10 mouse cellular contexts compared by ENCODE assay signal in the genomic region with DNA sequence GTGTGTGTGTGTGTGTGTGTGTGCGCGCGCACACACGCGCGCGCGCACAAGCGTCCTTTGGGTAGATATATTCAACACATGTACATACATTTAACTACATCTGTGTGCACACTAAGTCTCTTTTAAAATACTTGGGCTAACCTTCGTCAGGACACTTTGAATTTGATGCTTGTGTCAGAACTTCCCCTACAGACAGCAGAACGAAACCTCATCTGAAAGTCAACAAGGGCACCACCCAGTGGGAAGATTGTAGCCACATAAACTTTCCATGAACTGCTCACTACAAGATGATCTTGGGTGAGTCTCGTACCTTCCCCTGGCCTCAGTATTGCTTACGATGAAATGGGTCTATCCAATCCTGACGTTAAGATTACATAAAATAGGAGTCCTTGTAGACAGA. TPM values are rescaled to one million over a fixed set of nuclear protein-coding genes. Genes with fewer than 3 reads are reported as not detected.
A peak's percentile ranks its signal among the peaks of the same experiment; 100 is the strongest.
DNase-seq lines count a peak whose midpoint lies in the region; ATAC-seq lines count a peak whose summit lies in the region.
"Had no signal": no experiment of that assay in that cellular context is flagged by ENCODE, and none has a peak within 500 bp of the region (broad histone marks: within the 10 kb centered on the region; RNA-seq: fewer than 3 reads in every experiment).

No protein-coding gene starts in this region.

- ATAC-seq in heart, embryonic 15.5 days (replicated peaks; ENCODE audit: insufficient number of reproducible peaks, insufficient read depth, low FRiP score, low read depth) = no peak
- ATAC-seq in midbrain, embryonic 11.5 days (ENCODE audit: low FRiP score) = no peak
- ATAC-seq in midbrain, embryonic 14.5 days (ENCODE audit: low FRiP score, low TSS enrichment) = no peak
- ATAC-seq in embryonic facial prominence, embryonic 14.5 days (ENCODE audit: low read depth) = no peak
- no peak for ATAC-seq in monocyte, adult 5-6 weeks (replicated peaks; ENCODE audit: insufficient number of reproducible peaks, low FRiP score, low TSS enrichment, poor library complexity, severe bottlenecking)

- peak overlapping the region; percentile 74 for H3K4me3 ChIP-seq in heart, embryonic 15.5 days
- H3K4me3 ChIP-seq in midbrain, embryonic 11.5 days (ENCODE audit: low read depth, low read length) = no peak overlapping the region
- no peak overlapping the region for H3K4me3 ChIP-seq in midbrain, embryonic 14.5 days (replicated peaks; ENCODE audit: low read depth, low read length)
- peak overlapping the region; percentile 67; the same call in 1 of the 2 replicates for H3K4me3 ChIP-seq in embryonic facial prominence, embryonic 14.5 days (ENCODE audit: low read depth, low read length)

- peaks cover 57% of the 10 kb centered on the region for H3K4me1 ChIP-seq in heart, embryonic 15.5 days (replicated peaks)
- H3K4me1 ChIP-seq in midbrain, embryonic 11.5 days (ENCODE audit: control insufficient read depth, insufficient read depth, low read length) = peaks cover 32% of the 10 kb centered on the region
- peaks cover 22% of the 10 kb centered on the region for H3K4me1 ChIP-seq in midbrain, embryonic 14.5 days (ENCODE audit: control insufficient read depth, insufficient read depth, low read length)
- peaks cover 32% of the 10 kb centered on the region for H3K4me1 ChIP-seq in embryonic facial prominence, embryonic 14.5 days (ENCODE audit: control insufficient read depth, insufficient read depth, low read length)

- no peak overlapping the region for H3K27ac ChIP-seq in heart, embryonic 15.5 days
- no peak overlapping the region for H3K27ac ChIP-seq in midbrain, embryonic 11.5 days (ENCODE audit: low read depth, low read length)
- no peak overlapping the region for H3K27ac ChIP-seq in midbrain, embryonic 14.5 days (replicated peaks; ENCODE audit: low read depth, low read length)
- H3K27ac ChIP-seq in embryonic facial prominence, embryonic 14.5 days (replicated peaks; ENCODE audit: low read depth, low read length) = no peak overlapping the region

- peak overlapping the region; percentile 99 for H3K4me2 ChIP-seq in heart, embryonic 15.5 days
- H3K4me2 ChIP-seq in midbrain, embryonic 11.5 days = 0 out of 2 replicates have a peak overlapping the region, but pooled peaks have one; percentile 98
- H3K4me2 ChIP-seq in midbrain, embryonic 14.5 days (ENCODE audit: low read length) = no peak overlapping the region
- H3K4me2 ChIP-seq in embryonic facial prominence, embryonic 14.5 days (ENCODE audit: low read depth, low read length) = peak overlapping the region; percentile 96

- peaks cover 9% of the 10 kb centered on the region; the same call in 1 of the 2 replicates for H3K27me3 ChIP-seq in heart, embryonic 15.5 days
- peaks cover 34% of the 10 kb centered on the region for H3K27me3 ChIP-seq in midbrain, embryonic 11.5 days (ENCODE audit: control insufficient read depth, insufficient read depth, low read length)
- H3K27me3 ChIP-seq in midbrain, embryonic 14.5 days (ENCODE audit: control insufficient read depth, insufficient read depth, low read length) = peaks cover 28% of the 10 kb centered on the region
- no peaks in the 10 kb centered on the region for H3K27me3 ChIP-seq in embryonic facial prominence, embryonic 14.5 days (replicated peaks; ENCODE audit: control insufficient read depth, insufficient read depth, low read length)
- no peaks in the 10 kb centered on the region for H3K27me3 ChIP-seq in splenic B cell, adult 2 months (ENCODE audit: control insufficient read depth, insufficient read depth, low read length, poor library complexity, severe bottlenecking)

- WGBS in heart, embryonic 15.5 days = 90% methylated on average over 14 of the region's 14 CpGs
- whole genome bisulfite sequencing in midbrain, embryonic 11.5 days = 90% methylated on average over 14 of the region's 14 CpGs
- WGBS in midbrain, embryonic 14.5 days = 93% methylated on average over 14 of the region's 14 CpGs
- 90% methylated on average over 14 of the region's 14 CpGs for WGBS in embryonic facial prominence, embryonic 14.5 days

- H3K36me3 ChIP-seq in heart, embryonic 15.5 days = no peaks in the 10 kb centered on the region
- H3K36me3 ChIP-seq in midbrain, embryonic 11.5 days (ENCODE audit: control insufficient read depth, insufficient read depth, low read length) = no peaks in the 10 kb centered on the region
- H3K36me3 ChIP-seq in midbrain, embryonic 14.5 days (ENCODE audit: control insufficient read depth, insufficient read depth, low read length) = no peaks in the 10 kb centered on the region
- H3K36me3 ChIP-seq in embryonic facial prominence, embryonic 14.5 days (ENCODE audit: control insufficient read depth, insufficient read depth, low read length) = no peaks in the 10 kb centered on the region
- no peaks in the 10 kb centered on the region for H3K36me3 ChIP-seq in splenic B cell, adult 2 months (ENCODE audit: control insufficient read depth, insufficient read depth, low read length, poor library complexity, severe bottlenecking)

- DNase-seq in heart, postnatal 4 days = no peak
- no peak for DNase-seq in midbrain, embryonic 11.5 days (ENCODE audit: low spot score, missing footprints)
- DNase-seq in midbrain, embryonic 14.5 days = no peak
- no peak for DNase-seq in embryonic facial prominence, embryonic 14.5 days (ENCODE audit: low spot score)
- peak; percentile 38 for DNase-seq in splenic B cell, adult 2 months (ENCODE audit: low read depth, low spot score)
- DNase-seq in thymus, postnatal 0 days (ENCODE audit: low spot score) = no peak
- DNase-seq: left cerebral cortex, postnatal 4 days had no signal

- no peaks in the 10 kb centered on the region for H3K9me3 ChIP-seq in heart, embryonic 15.5 days (replicated peaks)
- H3K9me3 ChIP-seq in midbrain, embryonic 11.5 days (ENCODE audit: control insufficient read depth, low read length) = no peaks in the 10 kb centered on the region
- no peaks in the 10 kb centered on the region for H3K9me3 ChIP-seq in midbrain, embryonic 14.5 days (ENCODE audit: control insufficient read depth, low read length)
- H3K9me3 ChIP-seq in embryonic facial prominence, embryonic 14.5 days (ENCODE audit: control insufficient read depth, low read length) = no peaks in the 10 kb centered on the region

- H3K9ac ChIP-seq in heart, embryonic 15.5 days = no peak overlapping the region
- no peak overlapping the region for H3K9ac ChIP-seq in midbrain, embryonic 11.5 days (ENCODE audit: low read length)
- no peak overlapping the region for H3K9ac ChIP-seq in midbrain, embryonic 14.5 days (replicated peaks; ENCODE audit: low read length)
- H3K9ac ChIP-seq in embryonic facial prominence, embryonic 14.5 days (ENCODE audit: low read depth, low read length) = no peak overlapping the region

RNA-seq across cellular contexts. Expression of a gene that starts 3.0 kb away (rescaled TPM):
- polyA plus RNA-seq in heart, embryonic 15.5 days (2015; fragmentation: Nextera tagmentation; extraction: Ambion mirVana) = 14.0 and 17.4 TPM in 2 replicates
- total RNA-seq in heart, postnatal 4 days (2021) = 1 to 10 TPM; 7.2 to 8.6 TPM
- 4.8 and 6.1 TPM in 2 replicates for polyA plus RNA-seq in midbrain, embryonic 11.5 days (2014; fragmentation: Nextera tagmentation; extraction: Ambion mirVana)
- polyA plus RNA-seq in midbrain, embryonic 14.5 days (2014; fragmentation: Nextera tagmentation; extraction: Ambion mirVana) = 1.8 and 2.4 TPM in 2 replicates
- 12.1 and 12.9 TPM in 2 replicates for polyA plus RNA-seq in embryonic facial prominence, embryonic 14.5 days (2014; fragmentation: Nextera tagmentation; extraction: Ambion mirVana)
- 2.1 and 3.9 TPM in 2 replicates for polyA plus RNA-seq in thymus, postnatal 0 days (2015; fragmentation: Nextera tagmentation; extraction: Ambion mirVana)
- 0.49 TPM in 1 of 3 replicates, not detected in the others for total RNA-seq in monocyte, adult 5-6 weeks (2017)
- total RNA-seq: hematopoietic stem cell, adult 5-6 weeks had no signal

Comparison
In these comparisons a context has a peak if more than half of its experiments do, and no peak if none do; other contexts are left out.
1. H3K4me3 ChIP-seq: peak in heart, embryonic 15.5 days (single experiment) and embryonic facial prominence, embryonic 14.5 days (single experiment); none in midbrain, embryonic 11.5 days (single experiment) and midbrain, embryonic 14.5 days (single experiment).